Mouse (Mus musculus): ENCODE results near the gene Bok. TPM values are rescaled to one million over a fixed set of nuclear protein-coding genes. Genes with fewer than 3 reads are reported as not detected.

Bok gene
- polyA plus RNA-seq, 1 experiment = 1.2 TPM

GRCm38 (mm10) chr1:93678386-93678785 lies 7.1 kb upstream of the Bok start:
- H3K4me3 ChIP-seq (ENCODE audit: insufficient read depth, low read depth, low read length) = no peak overlapping the region
- peaks cover 14% of the 10 kb centered on the region for H3K4me1 ChIP-seq (ENCODE audit: control insufficient read depth, insufficient read depth, insufficient read length, low read length)
- no peak overlapping the region for H3K27ac ChIP-seq (replicated peaks; ENCODE audit: low read depth, low read length)

- peak overlapping the region; percentile 75 for H3K27ac ChIP-seq (replicated peaks; ENCODE audit: low read depth, low read length)
These were observed 5.4 kb upstream of the Bok start for GRCm38 (mm10) chr1:93679889-93680568.

GRCm38 (mm10) chr1:93686245-93686960 lies 943 bp downstream of the Bok start:
- Histone ChIP-seq H3K4me3 (ENCODE audit: insufficient read depth, low read depth, low read length) (peak overlapping the region; percentile 65), H3K4me1 (ENCODE audit: control insufficient read depth, insufficient read depth, insufficient read length, low read length) (peaks cover 21% of the 10 kb centered on the region), H3K27ac (replicated peaks; ENCODE audit: low read depth, low read length) (0 out of 2 replicates have a peak overlapping the region, but pooled peaks have one; percentile 32)

More at GRCm38 (mm10) chr1:93679889-93680568, 5.4 kb upstream of the Bok start:
- Histone ChIP-seq H3K4me3 (ENCODE audit: insufficient read depth, low read depth, low read length) (no peak overlapping the region), H3K4me1 (ENCODE audit: control insufficient read depth, insufficient read depth, insufficient read length, low read length) (peaks cover 14% of the 10 kb centered on the region)

GRCm38 (mm10) chr1:93686961-93687320 lies 1.5 kb downstream of the Bok start:
- H3K4me1 ChIP-seq (ENCODE audit: control insufficient read depth, insufficient read depth, insufficient read length, low read length) = peaks cover 21% of the 10 kb centered on the region
- H3K27ac ChIP-seq (replicated peaks; ENCODE audit: low read depth, low read length) = no peak overlapping the region
- H3K4me3 ChIP-seq (ENCODE audit: insufficient read depth, low read depth, low read length) = peak overlapping the region; percentile 65

GRCm38 (mm10) chr1:93688154-93688553 lies 2.7 kb downstream of the Bok start:
- Histone ChIP-seq H3K27ac (replicated peaks; ENCODE audit: low read depth, low read length) (no peak overlapping the region), H3K4me3 (ENCODE audit: insufficient read depth, low read depth, low read length) (no peak overlapping the region), H3K4me1 (ENCODE audit: control insufficient read depth, insufficient read depth, insufficient read length, low read length) (peaks cover 21% of the 10 kb centered on the region)

GRCm38 (mm10) chr1:93689901-93690496 lies 4.5 kb downstream of the Bok start:
- Histone ChIP-seq H3K4me1 (ENCODE audit: control insufficient read depth, insufficient read depth, insufficient read length, low read length) (peaks cover 23% of the 10 kb centered on the region), H3K27ac (replicated peaks; ENCODE audit: low read depth, low read length) (no peak overlapping the region), H3K4me3 (ENCODE audit: insufficient read depth, low read depth, low read length) (no peak overlapping the region)

GRCm38 (mm10) chr1:93691106-93691505 lies 5.6 kb downstream of the Bok start:
- Histone ChIP-seq H3K4me1 (ENCODE audit: control insufficient read depth, insufficient read depth, insufficient read length, low read length) (peaks cover 30% of the 10 kb centered on the region), H3K4me3 (ENCODE audit: insufficient read depth, low read depth, low read length) (no peak overlapping the region), H3K27ac (replicated peaks; ENCODE audit: low read depth, low read length) (no peak overlapping the region)

GRCm38 (mm10) chr1:93691786-93692357 lies 6.4 kb downstream of the Bok start:
- Histone ChIP-seq H3K27ac (replicated peaks; ENCODE audit: low read depth, low read length) (no peak overlapping the region), H3K4me3 (ENCODE audit: insufficient read depth, low read depth, low read length) (no peak overlapping the region), H3K4me1 (ENCODE audit: control insufficient read depth, insufficient read depth, insufficient read length, low read length) (peaks cover 23% of the 10 kb centered on the region)

- Histone ChIP-seq H3K27ac (replicated peaks; ENCODE audit: low read depth, low read length) (no peak overlapping the region), H3K4me3 (ENCODE audit: insufficient read depth, low read depth, low read length) (no peak overlapping the region), H3K4me1 (ENCODE audit: control insufficient read depth, insufficient read depth, insufficient read length, low read length) (peaks cover 20% of the 10 kb centered on the region)
These were observed 7.3 kb downstream of the Bok start for GRCm38 (mm10) chr1:93692773-93693172.

GRCm38 (mm10) chr1:93693502-93693901 lies 8.0 kb downstream of the Bok start:
- H3K4me3 ChIP-seq (ENCODE audit: insufficient read depth, low read depth, low read length) = no peak overlapping the region
- H3K27ac ChIP-seq (replicated peaks; ENCODE audit: low read depth, low read length) = no peak overlapping the region
- peaks cover 13% of the 10 kb centered on the region for H3K4me1 ChIP-seq (ENCODE audit: control insufficient read depth, insufficient read depth, insufficient read length, low read length)

GRCm38 (mm10) chr1:93693943-93694342 lies 8.5 kb downstream of the Bok start:
- H3K27ac ChIP-seq (replicated peaks; ENCODE audit: low read depth, low read length) = no peak overlapping the region
- no peak overlapping the region for H3K4me3 ChIP-seq (ENCODE audit: insufficient read depth, low read depth, low read length)
- peaks cover 13% of the 10 kb centered on the region for H3K4me1 ChIP-seq (ENCODE audit: control insufficient read depth, insufficient read depth, insufficient read length, low read length)

- Histone ChIP-seq H3K27ac (replicated peaks; ENCODE audit: low read depth, low read length) (peak overlapping the region; percentile 72), H3K4me3 (ENCODE audit: insufficient read depth, low read depth, low read length) (no peak overlapping the region), H3K4me1 (ENCODE audit: control insufficient read depth, insufficient read depth, insufficient read length, low read length) (peaks cover 13% of the 10 kb centered on the region)
These were observed 9.5 kb downstream of the Bok start for GRCm38 (mm10) chr1:93694966-93695365.

GRCm38 (mm10) chr1:93697317-93697716 lies 11.9 kb downstream of the Bok start:
- Histone ChIP-seq H3K4me1 (ENCODE audit: control insufficient read depth, insufficient read depth, insufficient read length, low read length) (peaks cover 13% of the 10 kb centered on the region), H3K27ac (replicated peaks; ENCODE audit: low read depth, low read length) (peak overlapping the region; percentile 58), H3K4me3 (ENCODE audit: insufficient read depth, low read depth, low read length) (no peak overlapping the region)

GRCm38 (mm10) chr1:93699159-93699558 lies 13.7 kb downstream of the Bok start:
- Histone ChIP-seq H3K4me3 (ENCODE audit: insufficient read depth, low read depth, low read length) (no peak overlapping the region), H3K27ac (replicated peaks; ENCODE audit: low read depth, low read length) (no peak overlapping the region), H3K4me1 (ENCODE audit: control insufficient read depth, insufficient read depth, insufficient read length, low read length) (peaks cover 11% of the 10 kb centered on the region)

GRCm38 (mm10) chr1:93702106-93702505 lies 16.6 kb downstream of the Bok start:
- Histone ChIP-seq H3K4me1 (ENCODE audit: control insufficient read depth, insufficient read depth, insufficient read length, low read length) (peaks cover 4% of the 10 kb centered on the region; the same call in 1 of the 2 replicates), H3K27ac (replicated peaks; ENCODE audit: low read depth, low read length) (no peak overlapping the region), H3K4me3 (ENCODE audit: insufficient read depth, low read depth, low read length) (no peak overlapping the region)
